Mouse (Mus musculus) heart, embryonic 14.5 days (tissue): ENCODE measurements around the gene Eml3. TPM values are rescaled to one million over a fixed set of nuclear protein-coding genes. Genes with fewer than 3 reads are reported as not detected.

Source experiments
- ATAC-seq: fragments of 200-750 bp; cut with Nextera tagmentation; 2 replicates; pipeline ENCODE4 v1.8.0; 2017; ENCODE audit warnings: low read depth, moderate TSS enrichment; ENCODE audit not compliant: insufficient number of reproducible peaks, insufficient read depth, low FRiP score
- H3K27ac ChIP-seq, 2 experiments: fragments of 200-500 bp in 1 of 2; fragments of 300-500 bp in 1 of 2; sonication (generic) in 1 of 2; replicated peaks in 1 of 2; 2 replicates each; pipeline ENCODE4 v1.5.1; 2012 to 2014; ENCODE audit warnings: low read depth in 2 of 2, low read length in 2 of 2, control low read depth in 1 of 2, mild to moderate bottlenecking in 1 of 2, mixed read lengths in 1 of 2; ENCODE audit not compliant: control insufficient read depth in 1 of 2, insufficient read depth in 1 of 2
- H3K27me3 ChIP-seq: fragments of 300-500 bp; sonication (generic); 2 replicates; pipeline ENCODE4 v1.6.1; 2014; ENCODE audit warnings: mild to moderate bottlenecking, low read length, control low read depth; ENCODE audit not compliant: control insufficient read depth, insufficient read depth
- H3K36me3 ChIP-seq: fragments of 300-500 bp; sonication (generic); 2 replicates; pipeline ENCODE4 v1.6.1; 2014; ENCODE audit warnings: mild to moderate bottlenecking, control low read depth, low read length, mixed read lengths; ENCODE audit not compliant: control insufficient read depth, insufficient read depth
- H3K4me1 ChIP-seq, 2 experiments: fragments of 200-500 bp in 1 of 2; fragments of 300-500 bp in 1 of 2; sonication (generic) in 1 of 2; 2 replicates each; pipeline ENCODE4 v1.6.1; 2012 to 2014; ENCODE audit warnings: low read length in 2 of 2, control low read depth in 1 of 2, mixed read lengths in 1 of 2; ENCODE audit not compliant: control insufficient read depth in 2 of 2, insufficient read depth in 2 of 2
- H3K4me2 ChIP-seq: fragments of 300-500 bp; sonication (generic); 2 replicates; pipeline ENCODE4 v1.6.1; 2014; ENCODE audit warnings: mild to moderate bottlenecking, low read length
- H3K4me3 ChIP-seq, 2 experiments: fragments of 200-500 bp in 1 of 2; fragments of 300-500 bp in 1 of 2; sonication (generic) in 1 of 2; 2 replicates each; pipeline ENCODE4 v1.5.1; 2012 to 2014; ENCODE audit warnings: low read length in 2 of 2, mild to moderate bottlenecking in 2 of 2, control low read depth in 1 of 2, low read depth in 1 of 2, moderate library complexity in 1 of 2; ENCODE audit not compliant: control insufficient read depth in 1 of 2, insufficient read depth in 1 of 2
- H3K9ac ChIP-seq: fragments of 300-500 bp; sonication (generic); 2 replicates; pipeline ENCODE4 v1.6.1; 2014; ENCODE audit warnings: mild to moderate bottlenecking, low read length
- H3K9me3 ChIP-seq: fragments of 300-500 bp; sonication (generic); 2 replicates; pipeline ENCODE4 v1.6.1; 2016; ENCODE audit warnings: low read length, control low read depth; ENCODE audit not compliant: control insufficient read depth
- WGBS: fragments of 180-500 bp; shearing (Covaris S2); extraction: QIAGEN DNeasy Blood & Tissue Kit; methylation state at CpG from one replicate; pipeline ENCODE4 v1.1.7; 2014; 5-methylcytosine and 5-hydroxymethylcytosine counted together
- polyA plus RNA-seq: library from polyadenylated mRNA; unstranded; fragments of >200 nt; fragmentation: Nextera tagmentation; extraction: Ambion mirVana; gene quantifications from 2 replicates; pipeline ENCODE4 v1.2.1, GENCODE M21; 2014

Eml3 gene
- polyA plus RNA-seq, 1 experiment from 2014 or later, result 9.0 TPM

DNA sequence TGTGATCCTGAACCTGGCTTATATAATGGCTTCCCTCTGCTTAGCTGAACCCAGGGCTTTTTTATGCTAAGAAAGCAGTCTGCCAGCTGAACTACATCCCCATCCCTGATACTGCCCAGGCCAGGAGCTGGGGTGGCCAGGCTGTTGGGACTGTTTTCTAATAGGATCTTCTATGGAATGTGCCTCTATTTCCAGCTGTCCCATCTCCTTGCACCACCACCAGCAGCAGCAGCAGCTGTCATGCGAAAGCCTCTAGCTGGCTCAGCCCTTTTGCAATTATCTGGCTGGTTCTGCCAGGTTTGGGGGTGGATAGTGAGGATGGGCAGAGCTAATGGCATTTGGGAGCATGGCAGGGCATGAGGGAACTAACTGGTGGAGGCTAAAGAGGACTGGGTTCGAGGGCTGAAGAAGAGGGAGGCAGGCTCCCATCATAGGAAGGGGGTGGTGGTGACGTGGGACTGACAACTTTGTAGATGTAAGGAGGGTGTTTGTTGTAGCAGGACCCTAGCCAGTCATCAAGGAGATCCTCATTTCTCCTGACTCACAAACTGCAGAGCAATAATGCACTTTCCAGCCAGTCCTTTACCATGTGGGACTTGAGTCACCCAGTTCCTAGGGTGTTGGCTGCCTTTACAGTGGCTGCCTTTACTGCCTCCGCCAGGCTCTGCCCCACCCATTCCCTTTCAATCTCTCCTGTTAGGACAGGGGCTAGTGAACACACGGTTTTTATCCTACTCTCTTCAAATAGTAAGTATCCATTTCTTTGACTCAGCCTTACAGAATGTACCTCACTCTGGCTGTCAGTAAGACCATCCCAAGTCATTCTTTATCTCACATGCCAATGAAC, 53.2 kb downstream of the Eml3 start:
- Histone ChIP-seq H3K27me3 (no peaks in the 10 kb centered on the region), H3K9ac (peak overlapping the region; percentile 44; the same call in 1 of the 2 replicates), H3K4me2 (no peak overlapping the region), H3K4me1 (peaks cover 36 to 54% of the 10 kb centered on the region in 2 experiments), H3K4me3 (no peak overlapping the region), H3K9me3 (no peaks in the 10 kb centered on the region), H3K36me3 (peaks cover 36% of the 10 kb centered on the region), H3K27ac (peak overlapping the region; percentile 15 to 48; a peak in 2 of 4 replicates)
- no peak for ATAC-seq
- 25% methylated on average over 5 of the region's 5 CpGs for WGBS

DNA sequence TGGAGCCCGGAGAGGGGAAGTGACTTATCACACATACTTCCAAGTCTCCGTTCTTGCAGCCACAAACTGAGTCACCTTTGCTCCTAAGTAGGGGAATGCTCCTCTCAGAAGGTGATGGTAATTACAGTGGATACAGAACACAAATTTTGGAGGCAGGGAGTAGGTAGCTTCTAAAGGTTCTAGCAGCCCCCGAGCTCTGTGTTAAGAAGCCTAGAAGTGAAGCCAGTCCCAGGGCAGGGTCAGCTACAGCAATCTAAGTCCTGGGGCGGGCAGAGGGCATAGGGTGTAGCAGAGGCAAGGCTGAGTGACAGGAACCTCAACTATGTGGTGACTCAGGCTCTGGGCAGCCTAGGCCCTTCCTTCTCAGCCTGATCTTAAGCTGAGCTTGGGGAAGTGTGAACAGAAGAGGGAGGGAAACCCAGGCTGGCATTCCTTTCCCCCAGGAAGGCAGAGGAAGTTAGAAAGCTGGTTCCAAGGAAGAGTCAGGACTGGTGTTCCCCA, 53.8 kb downstream of the Eml3 start:
- Histone ChIP-seq H3K4me3 (no peak overlapping the region), H3K27me3 (no peaks in the 10 kb centered on the region), H3K9me3 (no peaks in the 10 kb centered on the region), H3K4me1 (peaks cover 42 to 60% of the 10 kb centered on the region in 2 experiments), H3K27ac (peak overlapping the region; percentile 15 to 24; a peak in 2 of 4 replicates), H3K9ac (0 out of 2 replicates have a peak overlapping the region, but pooled peaks have one; percentile 5), H3K4me2 (no peak overlapping the region), H3K36me3 (peaks cover 29% of the 10 kb centered on the region)
- 0 out of 2 replicates have a peak, but pooled peaks have one; percentile 45 for ATAC-seq
- WGBS, result 7% methylated on average over 4 of the region's 4 CpGs

DNA sequence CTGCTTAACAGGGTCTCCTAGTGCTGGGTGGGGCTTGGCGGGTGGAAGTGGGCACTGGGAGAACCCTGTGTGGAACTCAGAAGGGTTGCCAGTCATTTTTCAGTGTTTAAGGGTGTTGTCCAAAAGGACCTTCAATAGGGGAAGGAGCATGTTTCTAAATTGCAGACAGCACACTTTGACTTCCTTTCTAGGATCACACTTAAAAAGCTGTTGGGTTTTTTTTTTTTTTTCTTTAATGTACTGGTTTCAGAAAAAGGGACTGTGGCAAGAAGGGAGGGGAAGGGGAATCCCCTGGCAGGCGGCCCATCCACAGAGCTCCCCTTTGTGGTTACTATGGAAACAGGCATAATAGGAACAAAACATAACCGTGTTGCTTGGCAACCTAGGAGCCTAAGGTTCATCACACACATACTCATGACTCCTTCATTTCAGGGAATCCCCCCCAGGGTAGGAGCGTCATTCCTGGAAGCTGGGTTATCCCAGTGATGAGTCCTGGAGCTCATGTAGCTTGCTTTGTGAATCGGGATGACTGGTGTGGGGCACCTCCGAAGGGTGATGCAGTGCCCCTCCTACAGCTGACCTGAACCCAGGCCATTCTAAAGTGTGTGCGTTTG, 55.0 kb downstream of the Eml3 start:
- Histone ChIP-seq H3K9ac (no peak overlapping the region), H3K36me3 (peaks cover 17% of the 10 kb centered on the region), H3K4me3 (no peak overlapping the region), H3K4me2 (no peak overlapping the region), H3K27ac (no peak overlapping the region; a peak in 1 of 4 replicates), H3K27me3 (no peaks in the 10 kb centered on the region), H3K9me3 (no peaks in the 10 kb centered on the region), H3K4me1 (peaks cover 49 to 67% of the 10 kb centered on the region in 2 experiments)
- ATAC-seq, result no peak
- 21% methylated on average over 7 of the region's 7 CpGs for WGBS

DNA sequence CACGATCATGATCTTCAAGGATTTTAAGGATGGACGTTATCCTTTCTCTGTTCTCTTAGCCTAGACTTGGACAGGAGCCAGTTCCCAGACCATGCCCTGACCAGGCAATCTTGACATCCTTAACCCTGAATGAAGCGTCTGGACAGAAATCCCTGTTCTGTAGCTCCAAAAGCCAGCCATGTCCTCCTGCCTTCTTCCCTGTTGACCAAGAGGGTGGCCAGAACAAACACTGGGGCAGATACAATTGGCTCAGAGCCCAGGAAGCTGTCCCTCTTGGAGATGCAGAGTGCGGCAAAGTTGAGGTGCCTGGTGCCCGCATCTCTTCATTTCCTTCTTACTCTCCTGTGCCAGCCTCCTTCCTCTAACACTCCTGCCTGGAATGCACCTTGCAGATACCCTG, 56.5 kb downstream of the Eml3 start:
- WGBS, result 42% methylated on average over 5 of the region's 5 CpGs
- Histone ChIP-seq H3K4me2 (no peak overlapping the region), H3K9me3 (no peaks in the 10 kb centered on the region), H3K27me3 (no peaks in the 10 kb centered on the region), H3K4me1 (peaks cover 51 to 70% of the 10 kb centered on the region in 2 experiments), H3K36me3 (peaks cover 3% of the 10 kb centered on the region; the same call in 1 of the 2 replicates), H3K27ac (no peak overlapping the region; a peak in 1 of 4 replicates), H3K9ac (no peak overlapping the region), H3K4me3 (no peak overlapping the region)
- no peak for ATAC-seq

DNA sequence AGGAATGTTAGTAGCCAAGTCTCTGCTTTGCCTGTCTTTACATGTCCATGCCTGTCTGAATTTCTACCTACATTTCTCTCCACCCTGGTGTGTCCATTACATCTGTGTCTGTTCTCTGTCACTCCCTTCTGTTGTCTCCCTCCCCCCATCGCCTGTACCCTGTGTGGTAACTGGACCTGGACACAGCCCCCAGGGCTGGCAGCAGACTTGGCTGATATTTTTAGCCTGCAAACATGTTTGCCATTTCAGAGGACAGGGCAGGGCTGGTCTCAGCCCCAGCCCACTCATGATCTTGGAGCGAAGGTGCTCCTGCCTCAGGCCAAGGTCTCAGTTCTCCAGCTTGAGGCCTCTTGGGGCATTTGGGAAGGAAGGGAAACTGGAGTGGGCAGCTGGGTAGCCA, 58.5 kb downstream of the Eml3 start:
- peak overlapping the region; percentile 97 to 98 for H3K27ac ChIP-seq
- no peaks in the 10 kb centered on the region for H3K27me3 ChIP-seq
- H3K9me3 ChIP-seq, result no peaks in the 10 kb centered on the region
- H3K4me1 ChIP-seq, result peaks cover 60 to 74% of the 10 kb centered on the region in 2 experiments
- H3K36me3 ChIP-seq, result no peaks in the 10 kb centered on the region
- H3K4me3 ChIP-seq, result no peak overlapping the region
- H3K9ac ChIP-seq, result peak overlapping the region; percentile 97
- peak; percentile 20 for ATAC-seq
- H3K4me2 ChIP-seq, result peak overlapping the region; percentile 77
- WGBS, result 19% methylated on average over 2 of the region's 2 CpGs

DNA sequence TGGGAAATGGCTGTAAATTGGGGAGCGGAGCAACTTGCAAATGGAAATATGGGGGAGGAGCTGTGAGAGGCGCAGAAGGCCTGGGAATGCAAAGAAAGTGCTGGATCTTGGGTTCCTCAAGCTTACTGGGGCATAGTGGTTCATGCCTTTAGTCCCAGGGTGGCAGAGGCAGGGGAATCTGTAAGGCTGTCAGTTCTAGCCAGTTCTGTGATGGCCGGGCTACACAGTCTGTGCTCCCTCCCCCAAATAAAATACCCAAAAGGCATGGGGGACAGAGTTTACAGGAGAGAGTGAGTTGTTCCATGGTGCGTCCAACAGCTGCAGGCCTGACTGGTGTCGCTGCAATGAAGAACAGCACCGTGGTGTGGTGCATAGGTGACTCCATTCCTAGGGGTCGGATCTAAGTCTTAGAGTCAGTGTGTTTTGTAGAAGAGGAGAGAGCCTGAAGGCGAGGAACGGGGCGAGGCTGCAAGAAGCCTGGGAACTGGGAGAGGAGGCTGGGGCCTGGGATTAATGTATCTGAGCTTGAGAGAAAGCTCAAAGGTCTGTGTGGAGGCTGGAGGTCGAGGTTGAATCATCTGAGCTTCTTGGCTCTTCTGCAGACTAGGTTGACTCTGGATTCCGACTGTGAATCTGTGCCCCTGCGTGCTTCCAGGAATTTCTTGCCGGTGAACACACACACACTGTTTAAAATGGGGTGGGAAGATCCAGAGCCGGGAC, 59.2 kb downstream of the Eml3 start:
- Histone ChIP-seq H3K27ac (peak overlapping the region; percentile 97 to 98), H3K4me2 (peak overlapping the region; percentile 77), H3K4me3 (peak overlapping the region; percentile 87 to 94), H3K4me1 (peaks cover 59 to 74% of the 10 kb centered on the region in 2 experiments), H3K9me3 (no peaks in the 10 kb centered on the region), H3K27me3 (no peaks in the 10 kb centered on the region), H3K36me3 (no peaks in the 10 kb centered on the region), H3K9ac (peak overlapping the region; percentile 97)
- ATAC-seq, result no peak
- 22% methylated on average over 15 of the region's 15 CpGs for WGBS

DNA sequence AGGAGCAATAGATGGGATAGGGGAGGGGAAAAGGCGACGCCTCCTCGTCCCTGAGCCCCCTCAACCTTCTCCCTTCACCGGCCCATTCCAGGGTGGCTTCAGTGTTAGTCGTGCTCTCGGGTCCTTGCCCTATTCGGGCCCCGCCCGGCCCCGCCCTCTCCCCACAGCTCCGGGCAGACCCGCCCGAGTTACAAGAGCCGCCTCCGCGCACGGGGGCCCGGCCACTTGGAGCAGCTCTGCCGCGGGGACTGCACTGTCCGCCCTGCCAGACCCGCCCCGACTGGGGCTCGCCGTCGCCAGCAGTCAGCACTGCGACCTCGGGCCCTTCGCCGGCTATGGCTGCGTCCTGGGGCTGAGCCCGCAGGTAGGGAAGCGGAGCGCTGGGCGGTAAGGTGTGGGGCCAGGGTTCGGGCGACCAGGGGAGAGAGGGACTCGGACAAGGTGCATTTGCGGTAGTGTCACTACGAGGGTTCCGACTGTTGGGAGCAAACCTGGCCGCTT, 59.8 kb downstream of the Eml3 start, which contains the start of gene Ahnak:
Gene Ahnak (plus strand): TSS at position 219 of the 501 bp plus-strand sequence.
- peak; percentile 71 for ATAC-seq
- peak within 1 kb of the TSS; percentile 77 for H3K4me2 ChIP-seq
- peak within 1 kb of the TSS; percentile 87 to 94 for H3K4me3 ChIP-seq
- H3K9me3 ChIP-seq, result no peaks in the 10 kb centered on the region
- H3K4me1 ChIP-seq, result peaks cover 55 to 72% of the 10 kb centered on the region in 2 experiments
- WGBS, result under 1% methylated on average over 42 of the region's 42 CpGs
- no peaks in the 10 kb centered on the region for H3K27me3 ChIP-seq
- H3K27ac ChIP-seq, result peak within 1 kb of the TSS; percentile 97 to 98
- H3K36me3 ChIP-seq, result no peaks in the 10 kb centered on the region
- H3K9ac ChIP-seq, result peak within 1 kb of the TSS; percentile 97
